Comparison of ENCODE assay signal across 9 mouse cellular contexts in the genomic region with DNA sequence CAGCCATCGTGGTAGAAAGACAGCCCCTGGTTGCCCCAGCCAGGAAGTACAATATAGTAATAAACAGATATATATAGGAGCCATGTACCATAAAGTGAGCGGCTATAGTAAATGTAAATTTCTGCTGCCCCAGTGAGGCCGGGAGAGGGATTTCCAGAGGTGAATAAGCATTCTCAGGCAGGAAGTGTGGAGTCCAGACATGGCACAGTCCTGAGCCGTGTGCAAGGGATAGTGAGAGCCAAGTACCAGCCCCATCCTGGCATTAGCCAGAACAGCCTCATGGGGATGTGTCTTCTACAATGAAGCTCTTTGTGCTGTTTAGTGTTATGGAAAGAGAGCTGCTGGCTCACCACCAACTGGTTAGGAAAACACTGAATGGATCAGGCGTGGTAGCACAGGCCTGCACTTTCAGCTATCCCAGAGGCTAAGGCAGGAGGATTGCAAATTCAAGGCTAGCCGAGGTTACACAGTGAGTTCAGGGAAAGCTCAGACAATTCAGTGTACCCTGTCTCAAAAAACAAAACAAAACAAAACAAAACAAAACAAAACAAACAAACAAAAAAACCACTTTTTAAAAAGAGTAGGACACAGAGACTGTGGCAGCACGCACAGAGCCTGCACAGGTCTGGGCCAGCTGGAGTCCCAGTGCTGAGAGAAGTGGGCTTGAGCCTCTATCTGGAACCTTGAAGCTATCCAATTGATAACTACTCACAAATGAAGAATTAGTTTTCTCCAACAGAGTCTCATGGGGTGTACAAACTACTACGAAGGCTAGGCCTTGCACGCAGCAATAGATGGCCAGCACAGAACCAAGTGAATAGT. TPM values are rescaled to one million over a fixed set of nuclear protein-coding genes. Genes with fewer than 3 reads are reported as not detected.
DNase-seq lines count a peak whose midpoint lies in the region; ATAC-seq lines count a peak whose summit lies in the region.
"Had no signal": no experiment of that assay in that cellular context is flagged by ENCODE, and none has a peak within 500 bp of the region (broad histone marks: within the 10 kb centered on the region; RNA-seq: fewer than 3 reads in every experiment).

No protein-coding gene starts in this region.

- DNase-seq in cerebellum, adult 11 months: no peak
- DNase-seq in cerebellum, adult 18-20 months: peak; percentile 17 to 31
- peak; percentile 12 to 49 for DNase-seq in heart, postnatal 14 days
- DNase-seq in left cerebral cortex, postnatal 25 days (ENCODE audit: low spot score in 2 of 2): peak; percentile 49 to 71
- no peak for DNase-seq in B cell, adult 2 months
- no peak for DNase-seq in lung, postnatal 14 days
- DNase-seq in yolk sac, embryonic 10.5 days (ENCODE audit: low spot score): no peak
- DNase-seq: lung, embryonic 14.5 days had no signal

- peak; percentile 52; the same call in 1 of the 2 replicates for ATAC-seq in cerebellum, adult (ENCODE audit: insufficient number of reproducible peaks, low FRiP score, low TSS enrichment)

- intact Hi-C loops in heart, postnatal 14 days (cut with DNase I): no loop called here
- intact Hi-C loops in left cerebral cortex, postnatal 25 days (cut with DNase I): no loop called here

RNA-seq across cellular contexts. Expression of gene Gstm5, which starts 7.7 kb away (rescaled TPM):
- total RNA-seq in heart, postnatal 14 days (2021): 10 to 100 TPM; 44.6 to 47.6 TPM
- total RNA-seq in left cerebral cortex, postnatal 25 days (2021): 100 to 1,000 TPM; 234 to 260 TPM

RNA-seq across cellular contexts. Expression of gene Eps8l3, which starts 10.9 kb away (rescaled TPM):
- not detected for total RNA-seq in heart, postnatal 14 days (2021)
- total RNA-seq in left cerebral cortex, postnatal 25 days (2021): not detected

RNA-seq across cellular contexts. Expression of gene Gstm7, which starts 43.7 kb away (rescaled TPM):
- total RNA-seq in heart, postnatal 14 days (2021): 10 to 100 TPM; 38.0 to 43.9 TPM
- total RNA-seq in left cerebral cortex, postnatal 25 days (2021): 10 to 100 TPM; 89.9 to 93.5 TPM

RNA-seq across cellular contexts. Expression of gene Gstm6, which starts 55.7 kb away (rescaled TPM):
- 1 to 10 TPM; 1.8 to 2.2 TPM for total RNA-seq in heart, postnatal 14 days (2021)
- 1 to 10 TPM; 4.0 to 5.0 TPM for total RNA-seq in left cerebral cortex, postnatal 25 days (2021)

Comparison
In these comparisons a context has a peak if more than half of its experiments do, and no peak if none do; other contexts are left out.
1. DNase-seq: peak in cerebellum, adult 18-20 months (2 of 2), heart, postnatal 14 days (2 of 2) and left cerebral cortex, postnatal 25 days (2 of 2); none in cerebellum, adult 11 months (single experiment), B cell, adult 2 months (0 of 2), lung, postnatal 14 days (single experiment) and yolk sac, embryonic 10.5 days (single experiment).
2. RNA of gene Gstm5, which starts 7.7 kb away (total RNA-seq): 234 to 260 TPM in left cerebral cortex, postnatal 25 days; 44.6 to 47.6 TPM in heart, postnatal 14 days; every median in the first group is over 4 times any median in the second.